Mouse (Mus musculus) liver, postnatal 0 days (tissue): ENCODE data around the gene L3mbtl4.

ENCODE experiments used
- CTCF ChIP-seq: sonication (generic); IDR thresholded peaks from 2 replicates; pipeline ENCODE4 v1.5.1; 2016; ENCODE audit warnings: antibody characterized with exemption, low read depth
- EP300 ChIP-seq: IDR thresholded peaks from 2 replicates; pipeline ENCODE4 v1.6.1; 2016; ENCODE audit warnings: antibody characterized with exemption, low read depth, mild to moderate bottlenecking

- TF ChIP-seq EP300: no peak
- TF ChIP-seq CTCF: no peak
Observed at GRCm38 (mm10) chr17:68490065-68490691, 216.6 kb downstream of the L3mbtl4 start.
